Mouse (Mus musculus) limb, embryonic 13.5 days (tissue): ENCODE results near the gene Paqr8. TPM values are rescaled to one million over a fixed set of nuclear protein-coding genes. Genes with fewer than 3 reads are reported as not detected.

Source experiments
- ATAC-seq: fragments of 200-750 bp; cut with Nextera tagmentation; 2 replicates; pipeline ENCODE4 v1.8.0; 2017; ENCODE audit warnings: low read depth, moderate number of reproducible peaks, moderate TSS enrichment; ENCODE audit not compliant: low FRiP score
- H3K27ac ChIP-seq: fragments of 300-500 bp; sonication (generic); 2 replicates; pipeline ENCODE4 v1.5.1; 2015; ENCODE audit warnings: inconsistent platforms, mild to moderate bottlenecking, moderate library complexity
- H3K27me3 ChIP-seq: fragments of 300-500 bp; sonication (generic); 2 replicates; pipeline ENCODE4 v1.6.1; 2015; ENCODE audit warnings: mild to moderate bottlenecking, inconsistent platforms
- H3K36me3 ChIP-seq: fragments of 300-500 bp; sonication (generic); 2 replicates; pipeline ENCODE4 v1.6.1; 2015; ENCODE audit warnings: inconsistent platforms, mild to moderate bottlenecking, moderate library complexity
- H3K4me1 ChIP-seq: fragments of 300-500 bp; sonication (generic); 2 replicates; pipeline ENCODE4 v1.6.1; 2015; ENCODE audit warnings: inconsistent platforms
- H3K4me2 ChIP-seq: fragments of 300-500 bp; sonication (generic); replicated peaks from 2 replicates; pipeline ENCODE4 v1.6.1; 2015; ENCODE audit warnings: inconsistent platforms, mild to moderate bottlenecking, moderate library complexity
- H3K4me3 ChIP-seq: fragments of 300-500 bp; sonication (generic); 2 replicates; pipeline ENCODE4 v1.5.1; 2015; ENCODE audit warnings: moderate library complexity, mild to moderate bottlenecking, inconsistent platforms
- H3K9ac ChIP-seq: fragments of 300-500 bp; sonication (generic); 2 replicates; pipeline ENCODE4 v1.6.1; 2015; ENCODE audit warnings: mild to moderate bottlenecking, inconsistent platforms
- H3K9me3 ChIP-seq: fragments of 300-500 bp; sonication (generic); 2 replicates; pipeline ENCODE4 v1.6.1; 2016; ENCODE audit warnings: inconsistent platforms
- WGBS: fragments of 180-500 bp; shearing (Covaris S2); methylation state at CpG from one replicate; pipeline ENCODE4 v1.1.7; 2015; 5-methylcytosine and 5-hydroxymethylcytosine counted together
- polyA plus RNA-seq: library from polyadenylated mRNA; unstranded; fragments of >200 nt; fragmentation: Nextera tagmentation; extraction: Ambion mirVana; gene quantifications from 2 replicates; pipeline ENCODE4 v1.2.1, GENCODE M21; 2015

The Paqr8 gene
- polyA plus RNA-seq, 1 experiment from 2014 or later, result 7.8 TPM

- ATAC-seq, result no peak
- Histone ChIP-seq H3K27ac (no peak overlapping the region), H3K36me3 (no peaks in the 10 kb centered on the region), H3K4me1 (no peaks in the 10 kb centered on the region; the same call in 1 of the 2 replicates), H3K27me3 (no peaks in the 10 kb centered on the region), H3K4me2 (no peak overlapping the region), H3K9me3 (no peaks in the 10 kb centered on the region), H3K9ac (no peak overlapping the region), H3K4me3 (no peak overlapping the region)
- 90% methylated on average over 4 of the region's 4 CpGs for WGBS
These were observed 11.0 kb upstream of the Paqr8 start for GRCm38 (mm10) chr1:20879361-20879760.

DNA sequence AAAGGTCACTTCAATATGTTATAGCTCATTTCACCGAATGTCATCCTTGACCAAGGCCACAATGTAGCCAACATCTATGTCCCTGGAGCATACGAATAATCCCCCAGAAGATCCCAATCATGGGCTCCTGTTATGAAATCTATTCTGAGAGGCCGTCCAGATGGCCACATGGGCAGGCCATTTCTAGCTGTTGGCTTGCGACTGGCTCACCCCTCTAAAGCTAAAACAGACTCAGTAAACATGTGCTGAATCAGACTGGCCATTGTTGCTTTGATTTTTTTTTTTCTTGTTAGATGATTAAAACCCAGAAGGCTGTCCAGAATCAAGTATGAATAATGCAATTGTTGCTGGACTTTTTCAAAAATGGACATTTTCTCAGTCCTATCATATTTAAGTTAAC, 7.3 kb upstream of the Paqr8 start:
- H3K4me2 ChIP-seq, result no peak overlapping the region
- no peak overlapping the region for H3K27ac ChIP-seq
- H3K4me1 ChIP-seq, result no peaks in the 10 kb centered on the region
- no peaks in the 10 kb centered on the region for H3K36me3 ChIP-seq
- H3K9ac ChIP-seq, result no peak overlapping the region
- no peaks in the 10 kb centered on the region for H3K27me3 ChIP-seq
- WGBS, result 90% methylated on average over 4 of the region's 4 CpGs
- no peak for ATAC-seq
- H3K4me3 ChIP-seq, result no peak overlapping the region
- no peaks in the 10 kb centered on the region for H3K9me3 ChIP-seq

DNA sequence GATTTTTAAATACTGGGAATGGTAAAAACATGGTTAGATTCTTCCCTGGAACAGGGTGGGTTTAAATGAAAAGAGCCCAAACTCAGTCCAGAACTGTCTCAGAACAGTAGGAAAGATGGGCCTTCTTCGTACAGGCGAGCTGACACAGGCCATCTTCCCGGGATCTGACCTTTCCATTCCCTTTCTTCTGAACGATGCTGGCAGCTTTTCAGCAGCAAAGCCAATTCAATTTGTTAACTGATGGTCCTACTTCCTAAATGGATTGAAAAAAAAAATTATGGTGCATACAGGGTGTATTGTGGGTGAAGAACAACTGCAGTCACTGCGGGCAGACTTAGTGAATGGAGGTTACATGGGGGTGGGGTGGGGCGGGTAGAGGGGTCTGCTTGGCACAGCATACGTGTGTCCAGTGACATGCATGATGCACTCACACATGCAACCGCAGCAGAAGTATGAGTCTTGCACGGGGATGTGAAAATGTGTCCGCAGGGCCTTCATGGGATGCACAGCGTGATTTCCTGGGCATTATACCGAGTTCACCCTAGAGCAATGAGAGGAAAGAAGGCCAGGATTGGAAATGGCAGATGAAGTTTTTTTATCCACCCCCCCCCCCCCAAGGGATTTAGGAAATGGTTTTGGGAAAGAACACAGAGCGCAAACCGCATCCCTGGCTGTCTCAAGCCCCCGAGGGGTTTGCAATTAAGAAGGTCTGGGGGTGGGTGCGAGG, 566 bp upstream of the Paqr8 start:
- Histone ChIP-seq H3K27me3 (no peaks in the 10 kb centered on the region), H3K36me3 (no peaks in the 10 kb centered on the region), H3K4me2 (peak overlapping the region; percentile 93), H3K4me1 (peaks cover 14% of the 10 kb centered on the region), H3K27ac (peak overlapping the region; percentile 78), H3K4me3 (peak overlapping the region; percentile 68), H3K9me3 (no peaks in the 10 kb centered on the region), H3K9ac (peak overlapping the region; percentile 76)
- peak; percentile 28 for ATAC-seq
- WGBS, result 24% methylated on average over 16 of the region's 16 CpGs

DNA sequence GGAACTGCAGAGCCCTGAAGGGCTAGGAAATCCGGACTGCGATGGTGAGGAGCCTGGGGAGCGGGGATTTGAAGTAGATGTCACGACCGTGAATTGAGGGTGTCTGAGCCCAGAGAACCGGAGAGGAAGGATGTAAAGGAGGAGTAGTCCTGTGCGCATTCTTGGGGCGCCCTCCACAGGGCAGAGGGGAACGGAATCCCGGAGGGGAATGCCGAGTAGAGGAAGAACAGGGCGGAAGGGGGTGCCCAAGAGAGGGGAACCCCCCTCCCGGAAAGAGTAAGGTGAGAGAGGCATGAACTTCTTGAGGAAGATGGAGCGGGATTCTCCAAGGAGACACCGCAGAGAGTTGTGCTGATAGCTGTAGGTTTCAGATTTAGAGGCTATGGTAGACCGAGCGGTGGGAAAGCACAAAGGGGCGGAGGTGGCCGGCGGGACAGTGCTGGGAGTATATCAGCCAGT, 564 bp downstream of the Paqr8 start:
- H3K4me3 ChIP-seq, result peak overlapping the region; percentile 68
- ATAC-seq, result peak; percentile 55
- peak overlapping the region; percentile 93 for H3K4me2 ChIP-seq
- no peaks in the 10 kb centered on the region for H3K36me3 ChIP-seq
- H3K4me1 ChIP-seq, result peaks cover 14% of the 10 kb centered on the region
- WGBS, result 2% methylated on average over 20 of the region's 20 CpGs
- no peaks in the 10 kb centered on the region for H3K9me3 ChIP-seq
- peak overlapping the region; percentile 76 for H3K9ac ChIP-seq
- no peaks in the 10 kb centered on the region for H3K27me3 ChIP-seq
- peak overlapping the region; percentile 78 for H3K27ac ChIP-seq

- no peak for ATAC-seq
- Histone ChIP-seq H3K36me3 (no peaks in the 10 kb centered on the region), H3K9me3 (no peaks in the 10 kb centered on the region), H3K27me3 (no peaks in the 10 kb centered on the region), H3K4me1 (peaks cover 14% of the 10 kb centered on the region), H3K9ac (no peak overlapping the region), H3K4me3 (no peak overlapping the region), H3K27ac (no peak overlapping the region), H3K4me2 (no peak overlapping the region)
- WGBS, result 84% methylated on average over 5 of the region's 5 CpGs
These were observed 2.7 kb downstream of the Paqr8 start for GRCm38 (mm10) chr1:20893059-20893458.

DNA sequence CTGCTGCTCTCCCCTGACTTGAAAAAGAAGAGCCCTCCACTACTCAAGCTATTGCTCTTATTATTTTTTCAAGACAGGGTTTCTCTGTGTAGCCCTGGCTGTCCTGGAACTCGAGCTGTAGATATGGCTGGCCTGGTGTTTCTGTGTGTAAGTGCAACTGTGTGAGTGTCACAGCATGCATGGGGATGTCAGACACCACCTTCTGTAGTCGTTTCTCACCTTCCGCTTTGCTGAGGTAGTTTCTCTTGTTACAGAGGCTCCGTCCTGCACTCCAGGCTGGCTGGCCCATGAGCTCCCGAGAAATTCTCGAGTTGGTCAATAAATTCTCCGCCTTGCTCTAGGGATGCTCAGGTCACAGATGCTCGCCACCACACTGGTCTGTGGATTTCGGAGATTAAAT, 8.0 kb downstream of the Paqr8 start:
- no peaks in the 10 kb centered on the region for H3K36me3 ChIP-seq
- 0 out of 2 replicates have a peak, but pooled peaks cover 6% of the 10 kb centered on the region for H3K4me1 ChIP-seq
- H3K4me3 ChIP-seq, result no peak overlapping the region
- no peak overlapping the region for H3K4me2 ChIP-seq
- H3K9me3 ChIP-seq, result no peaks in the 10 kb centered on the region
- H3K27ac ChIP-seq, result no peak overlapping the region
- no peak for ATAC-seq
- 41% methylated on average over 9 of the region's 9 CpGs for WGBS
- H3K27me3 ChIP-seq, result no peaks in the 10 kb centered on the region
- no peak overlapping the region for H3K9ac ChIP-seq

DNA sequence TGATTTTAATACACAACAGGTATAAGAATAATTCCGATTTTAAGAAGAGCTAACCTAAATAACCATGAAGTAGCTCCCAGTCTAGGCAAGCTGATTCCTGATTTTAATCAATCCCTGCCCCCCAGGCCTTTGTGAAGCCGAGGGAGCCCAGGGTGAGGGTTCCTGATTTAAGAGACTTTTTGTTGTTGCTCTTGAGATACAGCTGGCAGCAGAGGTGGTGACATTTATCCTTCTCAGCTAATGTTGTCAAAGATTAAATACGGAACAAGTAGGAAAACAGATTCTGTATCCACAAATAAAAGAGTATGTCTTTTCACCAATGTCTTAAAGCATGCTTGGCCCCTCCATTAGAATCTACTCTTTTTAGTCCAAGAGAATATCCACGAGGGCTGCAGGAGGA, 9.9 kb downstream of the Paqr8 start:
- Histone ChIP-seq H3K4me3 (no peak overlapping the region), H3K4me1 (0 out of 2 replicates have a peak, but pooled peaks cover 6% of the 10 kb centered on the region), H3K9me3 (no peaks in the 10 kb centered on the region), H3K27ac (no peak overlapping the region), H3K27me3 (no peaks in the 10 kb centered on the region), H3K9ac (no peak overlapping the region), H3K36me3 (no peaks in the 10 kb centered on the region), H3K4me2 (no peak overlapping the region)
- ATAC-seq, result no peak
- WGBS, result 62% methylated on average over 4 of the region's 4 CpGs

GRCm38 (mm10) chr1:20905501-20906127, 15.2 kb downstream of the Paqr8 start:
- H3K9ac ChIP-seq, result no peak overlapping the region
- no peak overlapping the region for H3K4me3 ChIP-seq
- WGBS, result 85% methylated on average over 8 of the region's 8 CpGs
- no peaks in the 10 kb centered on the region for H3K4me1 ChIP-seq
- no peaks in the 10 kb centered on the region for H3K27me3 ChIP-seq
- H3K36me3 ChIP-seq, result no peaks in the 10 kb centered on the region
- no peaks in the 10 kb centered on the region for H3K9me3 ChIP-seq
- no peak overlapping the region for H3K4me2 ChIP-seq
- no peak overlapping the region for H3K27ac ChIP-seq
- no peak for ATAC-seq

GRCm38 (mm10) chr1:20906128-20906515, 15.7 kb downstream of the Paqr8 start:
- no peaks in the 10 kb centered on the region for H3K36me3 ChIP-seq
- H3K9me3 ChIP-seq, result no peaks in the 10 kb centered on the region
- H3K27ac ChIP-seq, result no peak overlapping the region
- WGBS, result 90% methylated on average over 9 of the region's 9 CpGs
- H3K4me1 ChIP-seq, result no peaks in the 10 kb centered on the region
- H3K4me3 ChIP-seq, result no peak overlapping the region
- no peaks in the 10 kb centered on the region for H3K27me3 ChIP-seq
- no peak overlapping the region for H3K9ac ChIP-seq
- ATAC-seq, result no peak
- no peak overlapping the region for H3K4me2 ChIP-seq

DNA sequence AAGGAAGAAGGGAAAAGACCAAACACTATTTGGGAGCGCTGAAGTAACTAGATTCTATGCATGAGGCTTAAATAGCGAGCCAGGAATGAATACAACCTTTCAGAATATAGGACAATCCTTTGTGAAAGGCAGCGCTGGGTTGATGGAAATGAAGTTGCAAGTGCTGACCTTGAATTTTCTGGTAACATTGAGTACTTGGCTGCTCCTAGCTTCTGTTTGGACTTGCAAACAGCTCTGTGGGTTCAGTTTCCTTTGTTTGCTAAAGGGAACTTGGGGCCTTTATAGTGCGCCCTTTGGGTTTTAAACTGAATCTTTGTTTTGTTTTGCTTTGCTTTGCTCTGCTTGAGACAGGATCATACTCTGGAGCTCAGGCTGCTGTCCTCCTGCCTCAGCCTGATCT, 18.1 kb downstream of the Paqr8 start:
- Histone ChIP-seq H3K9me3 (no peaks in the 10 kb centered on the region), H3K27ac (no peak overlapping the region), H3K36me3 (no peaks in the 10 kb centered on the region), H3K4me2 (no peak overlapping the region), H3K4me1 (no peaks in the 10 kb centered on the region), H3K9ac (no peak overlapping the region), H3K27me3 (no peaks in the 10 kb centered on the region), H3K4me3 (no peak overlapping the region)
- 48% methylated on average over 4 of the region's 4 CpGs for WGBS
- ATAC-seq, result no peak

DNA sequence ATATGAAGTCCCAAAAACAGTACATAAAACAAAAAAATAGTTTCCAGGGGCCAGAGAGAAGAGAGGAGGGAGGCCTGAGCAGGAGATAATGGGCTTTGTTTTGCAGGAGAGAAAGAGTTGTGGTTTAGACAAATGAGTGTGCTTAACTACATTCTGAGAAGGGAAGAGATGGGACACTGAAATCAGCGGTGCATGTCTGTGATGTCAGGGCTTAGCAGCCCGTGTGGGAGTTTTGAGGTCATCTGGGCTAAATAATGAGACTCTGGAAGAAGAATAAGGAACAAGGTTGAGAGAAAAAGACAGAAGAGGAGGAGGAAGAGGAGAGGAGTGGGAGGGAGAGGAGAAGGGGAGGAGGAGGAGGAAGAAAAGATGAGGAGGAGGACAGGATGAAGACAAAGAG, 21.7 kb downstream of the Paqr8 start:
- Histone ChIP-seq H3K36me3 (no peaks in the 10 kb centered on the region), H3K4me1 (no peaks in the 10 kb centered on the region)
- 66% methylated on average over 2 of the region's 2 CpGs for WGBS

DNA sequence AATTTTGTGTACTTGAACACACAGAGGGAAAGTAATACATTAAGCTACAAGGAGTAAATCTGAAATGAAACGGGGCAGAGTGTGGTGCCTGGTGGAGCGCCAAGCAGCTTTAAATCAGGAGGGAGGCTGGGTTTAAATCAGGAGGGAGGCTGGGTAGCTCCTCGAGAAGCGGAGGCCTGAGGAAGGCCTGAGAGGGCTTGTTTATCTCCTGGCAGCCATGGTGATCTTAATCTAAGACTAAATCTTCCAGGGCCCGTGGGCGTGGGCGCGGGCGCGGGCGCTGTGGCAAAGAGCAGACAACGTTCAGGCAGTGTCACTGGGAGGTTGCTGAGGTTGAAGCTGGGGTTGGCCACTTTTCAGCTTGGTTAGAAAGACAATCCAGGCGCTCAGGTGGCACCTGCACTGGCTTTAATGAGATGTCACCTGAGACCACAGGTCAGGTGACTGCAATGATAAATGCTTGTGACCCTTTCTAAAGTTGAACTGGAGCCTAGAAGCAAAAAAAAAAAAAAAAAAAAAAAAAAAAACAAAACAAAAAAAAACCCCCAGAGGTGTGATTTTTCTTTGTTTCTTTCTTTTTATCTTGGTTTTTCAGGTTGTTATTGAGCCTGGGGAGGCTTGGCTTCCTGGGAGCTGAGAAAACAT, 22.2 kb downstream of the Paqr8 start:
- Histone ChIP-seq H3K27ac (no peak overlapping the region), H3K36me3 (no peaks in the 10 kb centered on the region), H3K4me2 (no peak overlapping the region), H3K4me1 (no peaks in the 10 kb centered on the region), H3K27me3 (no peaks in the 10 kb centered on the region), H3K4me3 (no peak overlapping the region), H3K9ac (no peak overlapping the region), H3K9me3 (no peaks in the 10 kb centered on the region)
- 58% methylated on average over 13 of the region's 13 CpGs for WGBS
- ATAC-seq, result no peak

More for the DNA sequence above, 21.7 kb downstream of the Paqr8 start:
- no peak overlapping the region for H3K4me3 ChIP-seq
- no peaks in the 10 kb centered on the region for H3K9me3 ChIP-seq
- no peak overlapping the region for H3K9ac ChIP-seq
- no peak overlapping the region for H3K4me2 ChIP-seq
- no peaks in the 10 kb centered on the region for H3K27me3 ChIP-seq
- ATAC-seq, result no peak
- no peak overlapping the region for H3K27ac ChIP-seq
